Mouse (Mus musculus) myocyte (in vitro differentiated cells): Measurements from ENCODE around the gene Aadat. TPM values are rescaled to one million over a fixed set of nuclear protein-coding genes. Genes with fewer than 3 reads are reported as not detected.
"Not testable (repeated sequence)": the region's sequence is repeated elsewhere in the genome, so short reads cannot be mapped to it uniquely, and the experiment has no call there.

Source experiments
- H3K27me3 ChIP-seq: one replicate; pipeline ENCODE4 v1.6.1; 2011; ENCODE audit not compliant: control insufficient read depth, insufficient read depth, insufficient read length
- H3K36me3 ChIP-seq: one replicate; pipeline ENCODE4 v1.6.1; 2011; ENCODE audit not compliant: control insufficient read depth, insufficient read depth
- H3K4me2 ChIP-seq: one replicate; pipeline ENCODE4 v1.6.1; 2011; ENCODE audit warnings: low read depth, control low read depth
- H3K4me3 ChIP-seq: one replicate; pipeline ENCODE4 v1.5.1; 2011; ENCODE audit warnings: mild to moderate bottlenecking, control low read depth, moderate library complexity
- H3K79me2 ChIP-seq: one replicate; pipeline ENCODE4 v1.6.1; 2011; ENCODE audit not compliant: control insufficient read depth, insufficient read depth
- H3ac ChIP-seq: one replicate; pipeline ENCODE4 v1.6.1; 2011; ENCODE audit not compliant: control insufficient read depth, insufficient read length
- CEBPB ChIP-seq: IDR thresholded peaks from 2 replicates; pipeline ENCODE4 v1.6.1; 2011; ENCODE audit warnings: mild to moderate bottlenecking, moderate library complexity; ENCODE audit not compliant: poor library complexity, insufficient read depth, severe bottlenecking
- E2F4 ChIP-seq: IDR thresholded peaks from one replicate; pipeline ENCODE4 v1.6.1; 2011; ENCODE audit warnings: mild to moderate bottlenecking, control low read depth, moderate library complexity; ENCODE audit not compliant: insufficient read depth
- MAX ChIP-seq: IDR thresholded peaks from one replicate; pipeline ENCODE4 v1.6.1; 2011; ENCODE audit warnings: low read depth, mild to moderate bottlenecking, control low read depth
- MYOD1 ChIP-seq, 3 experiments: IDR thresholded peaks; one replicate each; pipeline ENCODE4 v1.6.1; 2011; ENCODE audit warnings: control low read depth in 2 of 3, low read depth in 2 of 3, mild to moderate bottlenecking in 2 of 3, moderate library complexity in 1 of 3; ENCODE audit not compliant: insufficient read length in 2 of 3, control insufficient read depth in 1 of 3
- MYOG ChIP-seq, 3 experiments: IDR thresholded peaks; one replicate each; pipeline ENCODE4 v1.6.1; 2011; ENCODE audit warnings: control low read depth in 2 of 3, low read depth in 2 of 3, mild to moderate bottlenecking in 2 of 3; ENCODE audit not compliant: insufficient read length in 2 of 3, control insufficient read depth in 1 of 3, insufficient read depth in 1 of 3
- POLR2A ChIP-seq: IDR thresholded peaks from one replicate; pipeline ENCODE4 v1.6.1; 2011; ENCODE audit warnings: low read depth, mild to moderate bottlenecking, control low read depth, moderate library complexity; ENCODE audit not compliant: insufficient read length
- POLR2AphosphoS2 ChIP-seq: IDR thresholded peaks from one replicate; pipeline ENCODE4 v1.6.1; 2011; ENCODE audit warnings: low read depth, control low read depth; ENCODE audit not compliant: insufficient read length
- REST ChIP-seq: IDR thresholded peaks from one replicate; pipeline ENCODE4 v1.6.1; 2011; ENCODE audit warnings: mild to moderate bottlenecking, control low read depth, moderate library complexity; ENCODE audit not compliant: insufficient read depth, insufficient read length
- SRF ChIP-seq: IDR thresholded peaks from one replicate; pipeline ENCODE4 v1.6.1; 2011; ENCODE audit warnings: low read depth; ENCODE audit not compliant: control insufficient read depth, insufficient read length
- TCF12 ChIP-seq: IDR thresholded peaks from one replicate; pipeline ENCODE4 v1.6.1; 2011; ENCODE audit warnings: mild to moderate bottlenecking, control low read depth; ENCODE audit not compliant: poor library complexity, insufficient read depth, severe bottlenecking
- TCF3 ChIP-seq: IDR thresholded peaks from one replicate; pipeline ENCODE4 v1.6.1; 2011; ENCODE audit warnings: low read depth, control low read depth; ENCODE audit not compliant: insufficient read length
- USF1 ChIP-seq: IDR thresholded peaks from one replicate; pipeline ENCODE4 v1.6.1; 2011; ENCODE audit warnings: low read depth, mild to moderate bottlenecking, control low read depth, moderate library complexity
- polyA plus RNA-seq: library from polyadenylated mRNA; unstranded; fragments of >200 nt; fragmentation: generic; extraction: Trizol; gene quantifications from one replicate; pipeline ENCODE4 v1.2.1, GENCODE M21; 2012; ENCODE audit warnings: missing spikeins

The Aadat gene
- polyA plus RNA-seq, 1 experiment, result 0.04 TPM

GRCm38 (mm10) chr8:60534945-60535344 lies 29.2 kb downstream of the Aadat start:
- Histone ChIP-seq H3K27me3 (no peaks in the 10 kb centered on the region), H3K4me2 (no peak overlapping the region), H3K36me3 (no peaks in the 10 kb centered on the region), H3ac (no peak overlapping the region), H3K79me2 (no peaks in the 10 kb centered on the region), H3K4me3 (no peak overlapping the region)
- TF ChIP-seq MAX (no peak), MYOG (IDR thresholded peaks at IDR 0.05; ENCODE audit: control insufficient read depth in 1 of 3, insufficient read depth in 1 of 3, insufficient read length in 2 of 3, low read depth in 2 of 3) (no peak), POLR2A (no peak), SRF (no peak)

DNA sequence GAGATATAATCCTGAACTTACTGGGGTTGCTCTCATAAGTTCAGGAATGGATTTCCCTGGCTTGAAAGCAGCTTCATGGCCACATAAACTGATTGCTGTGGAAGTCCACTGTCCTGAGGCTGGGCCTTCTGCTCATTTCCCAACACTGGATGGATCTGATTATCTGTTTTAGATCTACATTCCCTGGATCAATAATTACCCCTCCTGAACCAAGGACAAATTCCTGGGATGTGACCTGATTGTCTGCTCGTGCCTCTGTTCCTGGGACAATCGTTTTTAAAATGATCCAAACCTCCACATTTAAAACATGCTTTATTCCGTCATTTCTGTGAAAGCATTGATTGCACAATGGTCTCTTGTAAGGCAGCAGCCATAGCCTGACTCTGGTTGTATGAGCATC lies 61.1 kb downstream of the Aadat start:
- H3K4me3 ChIP-seq, result no peak overlapping the region
- H3K27me3 ChIP-seq, result no peaks in the 10 kb centered on the region
- TF ChIP-seq POLR2AphosphoS2 (no peak), TCF3 (no peak), MYOD1 (IDR thresholded peaks at IDR 0.05; ENCODE audit: control insufficient read depth in 1 of 3, insufficient read length in 2 of 3, low read depth in 2 of 3) (no peak), USF1 (no peak), TCF12 (no peak), POLR2A (no peak), SRF (no peak), E2F4 (no peak), MYOG (IDR thresholded peaks at IDR 0.05; ENCODE audit: control insufficient read depth in 1 of 3, insufficient read depth in 1 of 3, insufficient read length in 2 of 3, low read depth in 2 of 3) (no peak), MAX (no peak), REST (no peak), CEBPB (no peak)
- no peaks in the 10 kb centered on the region for H3K79me2 ChIP-seq
- H3K4me2 ChIP-seq, result no peak overlapping the region
- H3ac ChIP-seq, result no peak overlapping the region
- no peaks in the 10 kb centered on the region for H3K36me3 ChIP-seq

- no peaks in the 10 kb centered on the region for H3K27me3 ChIP-seq
- no peaks in the 10 kb centered on the region for H3K79me2 ChIP-seq
- TF ChIP-seq TCF3, result no peak
- no peak for TF ChIP-seq POLR2A
- TF ChIP-seq CEBPB, result no peak
- no peak for TF ChIP-seq MYOD1 (IDR thresholded peaks at IDR 0.05; ENCODE audit: control insufficient read depth in 1 of 3, insufficient read length in 2 of 3, low read depth in 2 of 3)
- TF ChIP-seq REST, result no peak
- no peak for TF ChIP-seq MAX
- TF ChIP-seq TCF12, result no peak
- no peak for TF ChIP-seq E2F4
- TF ChIP-seq MYOG (IDR thresholded peaks at IDR 0.05; ENCODE audit: control insufficient read depth in 1 of 3, insufficient read depth in 1 of 3, insufficient read length in 2 of 3, low read depth in 2 of 3), result no peak
- TF ChIP-seq POLR2AphosphoS2, result no peak
- no peak overlapping the region for H3K4me2 ChIP-seq
- H3ac ChIP-seq, result no peak overlapping the region
- H3K4me3 ChIP-seq, result no peak overlapping the region
- no peaks in the 10 kb centered on the region for H3K36me3 ChIP-seq
These were observed 71.5 kb downstream of the Aadat start for GRCm38 (mm10) chr8:60577231-60577630.

DNA sequence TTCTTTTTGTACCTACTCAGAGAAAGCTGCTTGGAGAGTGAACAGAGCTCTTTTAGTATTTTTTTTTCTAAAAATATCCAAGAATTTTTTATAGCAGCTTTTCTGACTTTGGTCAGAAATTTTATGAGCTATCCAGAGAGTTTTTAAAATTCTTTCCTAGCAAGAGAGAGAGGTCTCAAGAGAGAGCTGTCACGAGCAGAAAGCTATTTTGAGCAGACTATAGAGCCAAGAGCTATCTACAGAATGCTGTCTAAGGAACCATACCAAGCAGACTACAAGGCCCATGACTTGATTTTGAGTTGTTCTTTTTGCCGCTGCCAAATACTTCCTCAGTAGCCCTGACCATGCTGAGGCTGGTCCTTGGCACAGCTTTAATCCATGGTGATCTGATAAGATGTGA lies 77.6 kb downstream of the Aadat start:
- no peaks in the 10 kb centered on the region for H3K27me3 ChIP-seq
- no peaks in the 10 kb centered on the region for H3K36me3 ChIP-seq
- no peak overlapping the region for H3ac ChIP-seq
- no peak overlapping the region for H3K4me2 ChIP-seq
- H3K79me2 ChIP-seq, result no peaks in the 10 kb centered on the region
- TF ChIP-seq CEBPB (no peak), E2F4 (no peak), POLR2A (no peak), SRF (no peak), MYOG (IDR thresholded peaks at IDR 0.05; ENCODE audit: control insufficient read depth in 1 of 3, insufficient read depth in 1 of 3, insufficient read length in 2 of 3, low read depth in 2 of 3) (no peak), REST (no peak), TCF3 (no peak), USF1 (no peak), TCF12 (no peak), MYOD1 (IDR thresholded peaks at IDR 0.05; ENCODE audit: control insufficient read depth in 1 of 3, insufficient read length in 2 of 3, low read depth in 2 of 3) (no peak), MAX (no peak), POLR2AphosphoS2 (no peak)
- H3K4me3 ChIP-seq, result no peak overlapping the region

GRCm38 (mm10) chr8:60591352-60592105 lies 85.8 kb downstream of the Aadat start:
- H3K36me3 ChIP-seq, H3K79me2 ChIP-seq, H3K27me3 ChIP-seq, H3K4me3 ChIP-seq, H3K4me2 ChIP-seq, H3ac ChIP-seq: not testable (repeated sequence)
